ENCODE assay signal across 14 mouse cellular contexts in genomic region chr2:29639953-29640743, GRCm38 (mm10). TPM values are rescaled to one million over a fixed set of nuclear protein-coding genes. Genes with fewer than 3 reads are reported as not detected.
DNase-seq lines count a peak whose midpoint lies in the region; ATAC-seq and TF ChIP-seq lines count a peak whose summit lies in the region.
"Had no signal": no experiment of that assay in that cellular context is flagged by ENCODE, and none has a peak within 500 bp of the region (broad histone marks: within the 10 kb centered on the region; RNA-seq: fewer than 3 reads in every experiment).

No protein-coding gene starts in this region.

- H3K27me3 ChIP-seq in kidney, embryonic 15.5 days: no peaks in the 10 kb centered on the region
- H3K27me3 ChIP-seq in kidney, embryonic 14.5 days (ENCODE audit: control insufficient read depth, insufficient read depth, low read length): no peaks in the 10 kb centered on the region
- no peaks in the 10 kb centered on the region for H3K27me3 ChIP-seq in spleen, adult 2 months (ENCODE audit: control insufficient read depth, insufficient read depth, low read length)
- H3K27me3 ChIP-seq: embryonic facial prominence, embryonic 13.5 days had no signal

- no peak overlapping the region for H3K4me3 ChIP-seq in kidney, embryonic 15.5 days (replicated peaks)
- H3K4me3 ChIP-seq in kidney, embryonic 14.5 days (ENCODE audit: low read length): no peak overlapping the region
- H3K4me3 ChIP-seq in spleen, adult 2 months (ENCODE audit: extremely low read depth, insufficient read depth, insufficient read length): no peak overlapping the region
- H3K4me3 ChIP-seq: embryonic facial prominence, embryonic 13.5 days had no signal

- H3K4me2 ChIP-seq in kidney, embryonic 15.5 days: no peak overlapping the region
- H3K4me2 ChIP-seq in kidney, embryonic 14.5 days (replicated peaks; ENCODE audit: low read depth, low read length): no peak overlapping the region
- H3K4me2 ChIP-seq: embryonic facial prominence, embryonic 13.5 days; hindbrain, embryonic 14.5 days had no signal

- TF ChIP-seq CTCF in spleen, adult 2 months (IDR thresholded peaks at IDR 0.05; ENCODE audit: extremely low read depth, insufficient read depth, insufficient read length, insufficient replicate concordance): no peak

- TF ChIP-seq POLR2A in spleen, adult 2 months (IDR thresholded peaks at IDR 0.05; ENCODE audit: low read depth, low read length): no peak

- no peak for ATAC-seq in kidney, embryonic 15.5 days (replicated peaks; ENCODE audit: low FRiP score)
- ATAC-seq in kidney, embryonic 14.5 days (ENCODE audit: low FRiP score, low TSS enrichment): no peak
- ATAC-seq in granulocyte monocyte progenitor cell, adult 5-6 weeks (replicated peaks; ENCODE audit: poor library complexity, severe bottlenecking): peak; percentile 25
- ATAC-seq: forebrain, embryonic 14.5 days; midbrain, embryonic 16.5 days had no signal

- no peaks in the 10 kb centered on the region for H3K9me3 ChIP-seq in kidney, embryonic 15.5 days (replicated peaks)
- H3K9me3 ChIP-seq in kidney, embryonic 14.5 days (ENCODE audit: control insufficient read depth, low read length): no peaks in the 10 kb centered on the region
- H3K9me3 ChIP-seq: embryonic facial prominence, embryonic 13.5 days had no signal

- H3K36me3 ChIP-seq in kidney, embryonic 15.5 days: no peaks in the 10 kb centered on the region
- no peaks in the 10 kb centered on the region; the same call in 1 of the 2 replicates for H3K36me3 ChIP-seq in kidney, embryonic 14.5 days (ENCODE audit: control insufficient read depth, insufficient read depth, low read length)
- no peaks in the 10 kb centered on the region for H3K36me3 ChIP-seq in spleen, adult 2 months (ENCODE audit: control insufficient read depth, insufficient read depth, low read length)
- H3K36me3 ChIP-seq: embryonic facial prominence, embryonic 13.5 days had no signal

- WGBS in kidney, embryonic 15.5 days: 44% methylated on average over 5 of the region's 5 CpGs
- WGBS in kidney, embryonic 14.5 days: 50% methylated on average over 5 of the region's 5 CpGs
- 42% methylated on average over 5 of the region's 5 CpGs for WGBS in spleen, adult 2 months

- no peak overlapping the region for H3K9ac ChIP-seq in kidney, embryonic 15.5 days
- no peak overlapping the region for H3K9ac ChIP-seq in kidney, embryonic 14.5 days (ENCODE audit: low read depth, low read length)
- H3K9ac ChIP-seq: embryonic facial prominence, embryonic 13.5 days; hindbrain, embryonic 14.5 days had no signal

- H3K27ac ChIP-seq in kidney, embryonic 15.5 days: peak overlapping the region; percentile 64; the same call in 1 of the 2 replicates
- H3K27ac ChIP-seq in kidney, embryonic 14.5 days (ENCODE audit: low read depth, low read length): no peak overlapping the region
- H3K27ac ChIP-seq in spleen, adult 2 months (ENCODE audit: insufficient read depth, low read length): peak overlapping the region; percentile 85
- H3K27ac ChIP-seq: embryonic facial prominence, embryonic 13.5 days; hindbrain, embryonic 14.5 days had no signal

- peaks cover 37% of the 10 kb centered on the region for H3K4me1 ChIP-seq in kidney, embryonic 15.5 days
- H3K4me1 ChIP-seq in kidney, embryonic 14.5 days (ENCODE audit: control insufficient read depth, insufficient read depth, low read length): peaks cover 13% of the 10 kb centered on the region
- H3K4me1 ChIP-seq in spleen, adult 2 months (ENCODE audit: control insufficient read depth, insufficient read depth, insufficient read length): peaks cover 38% of the 10 kb centered on the region

- no peak for DNase-seq in spleen, adult 2 months (ENCODE audit: low read depth in 1 of 2, low spot score in 2 of 2)
- no peak for DNase-seq in spleen, postnatal 4 days (ENCODE audit: low spot score in 2 of 2)
- no peak for DNase-seq in adrenal gland, postnatal 36 days
- DNase-seq in cerebellum, postnatal 10 days: no peak
- DNase-seq: cerebellum, postnatal 14 days; gastrocnemius, postnatal 36 days; kidney, postnatal 4 days had no signal

RNA-seq across cellular contexts. Expression of gene Rapgef1, which starts 20.6 kb away (rescaled TPM):
- 12.4 and 13.8 TPM in 2 replicates for polyA plus RNA-seq in kidney, embryonic 15.5 days (2015; fragmentation: Nextera tagmentation; extraction: Ambion mirVana)
- 11.2 and 16.6 TPM in 2 replicates for polyA plus RNA-seq in kidney, embryonic 14.5 days (2014; fragmentation: Nextera tagmentation; extraction: Ambion mirVana)
- polyA plus RNA-seq in spleen, adult 2 months (2012; rRNA removed): 75.1 and 95.9 TPM in 2 replicates
- 29.6 and 31.9 TPM in 2 replicates for total RNA-seq in granulocyte monocyte progenitor cell, adult 5-6 weeks (2014; fragmentation: Nextera tagmentation)
- 16.7 and 21.9 TPM in 2 replicates for total RNA-seq in granulocyte monocyte progenitor cell, adult 5-6 weeks (2017)
- 10 to 100 TPM; 45.4 to 49.9 TPM for total RNA-seq in adrenal gland, postnatal 36 days (2021)
